Mouse (Mus musculus) lung, adult 10 weeks (tissue): ENCODE measurements around the gene Kifc1. TPM values are rescaled to one million over a fixed set of nuclear protein-coding genes. Genes with fewer than 3 reads are reported as not detected.

Experiments
- polyA plus RNA-seq: library from polyadenylated mRNA; stranded (reverse); fragments of 350-450 nt; fragmentation: Illumina TruSeq; extraction: RNeasy Lipid Tissue Mini Kit (QIAGEN cat#74804); gene quantifications from one replicate; pipeline ENCODE4 v1.2.3, GENCODE M21; 2014; ENCODE audit warnings: low read depth, low replicate concordance; ENCODE audit not compliant: insufficient read depth

Gene Kifc1
- 0.86 TPM for polyA plus RNA-seq

GRCm38 (mm10) chr17:33890533-33891059 is at the start of gene Kifc1:
Kifc1 (minus strand) TSS chr17:33890661.

GRCm38 (mm10) chr17:33929371-33930279 is 39.2 kb upstream of the Kifc1 start, which contains the start of gene Rgl2:
Rgl2 (plus strand) TSS chr17:33929543.

GRCm38 (mm10) chr17:33915671-33916250 is 25.3 kb upstream of the Kifc1 start, which contains the start of the genes Tapbp and Zbtb22:
Tapbp (plus strand) TSS chr17:33915899.
Zbtb22 (plus strand) TSS chr17:33915904.

GRCm38 (mm10) chr17:33909077-33909868 is 18.8 kb upstream of the Kifc1 start, which contains the start of gene Daxx:
Daxx (plus strand) TSS chr17:33909414.

GRCm38 (mm10) chr17:33904835-33905234 is 14.4 kb upstream of the Kifc1 start, which contains the start of gene Platr17:
Platr17 (plus strand) TSS chr17:33905135.

GRCm38 (mm10) chr17:33873537-33873936 is 16.9 kb downstream of the Kifc1 start, which contains the start of gene Gm7029:
Gm7029 (plus strand) TSS chr17:33873837.

GRCm38 (mm10) chr17:33842966-33843795 is 47.3 kb downstream of the Kifc1 start, which contains the start of gene Cd320:
Cd320 (plus strand) TSS chr17:33843091.

Other genes starting within 250 kb of the Kifc1 start
- gene Hnrnpm, start 203.8 kb downstream of the Kifc1 start, polyA plus RNA-seq = 86.6 TPM
- 99.6 TPM for gene March2, start 172.0 kb downstream of the Kifc1 start, polyA plus RNA-seq
- 122 TPM for gene Rab11b, start 130.1 kb downstream of the Kifc1 start, polyA plus RNA-seq
- 61.5 TPM for gene Angptl4, start 108.8 kb downstream of the Kifc1 start, polyA plus RNA-seq
- 178 TPM for gene Kank3, start 80.1 kb downstream of the Kifc1 start, polyA plus RNA-seq
- 1,820 TPM for gene Rps28, start 66.1 kb downstream of the Kifc1 start, polyA plus RNA-seq
- gene Ndufa7, start 66.1 kb downstream of the Kifc1 start, polyA plus RNA-seq = 520 TPM
- 20.1 TPM for gene Cd320, start 47.6 kb downstream of the Kifc1 start, polyA plus RNA-seq
- not detected for gene Gm7029, start 16.8 kb downstream of the Kifc1 start, polyA plus RNA-seq
- gene Platr17, start 14.5 kb upstream of the Kifc1 start, polyA plus RNA-seq = 1.2 TPM
- 19.4 TPM for gene Daxx, start 18.8 kb upstream of the Kifc1 start, polyA plus RNA-seq
- gene Tapbp, start 25.2 kb upstream of the Kifc1 start, polyA plus RNA-seq = 126 TPM
- 18.1 TPM for gene Zbtb22, start 25.2 kb upstream of the Kifc1 start, polyA plus RNA-seq
- 38.7 TPM for gene Rgl2, start 38.9 kb upstream of the Kifc1 start, polyA plus RNA-seq
- gene Pfdn6, start 49.7 kb upstream of the Kifc1 start, polyA plus RNA-seq = 90.6 TPM
- 8.3 TPM for gene Wdr46, start 50.0 kb upstream of the Kifc1 start, polyA plus RNA-seq
- 5.8 TPM for gene B3galt4, start 60.8 kb upstream of the Kifc1 start, polyA plus RNA-seq
- 16.3 TPM for gene Vps52, start 65.2 kb upstream of the Kifc1 start, polyA plus RNA-seq
- 2,519 TPM for gene Rps18, start 65.3 kb upstream of the Kifc1 start, polyA plus RNA-seq
- 1,531 TPM for gene H2-K1, start 109.7 kb upstream of the Kifc1 start, polyA plus RNA-seq
- 21.8 TPM for gene Ring1, start 134.0 kb upstream of the Kifc1 start, polyA plus RNA-seq
- 90.2 TPM for gene H2-Ke6, start 137.4 kb upstream of the Kifc1 start, polyA plus RNA-seq
- 95.6 TPM for gene Slc39a7, start 141.0 kb upstream of the Kifc1 start, polyA plus RNA-seq
- gene Rxrb, start 141.2 kb upstream of the Kifc1 start, polyA plus RNA-seq = 33.6 TPM
- 1.1 TPM for gene Col11a2, start 148.8 kb upstream of the Kifc1 start, polyA plus RNA-seq
- 12.5 TPM for gene H2-Oa, start 201.7 kb upstream of the Kifc1 start, polyA plus RNA-seq
- gene H2-DMa, start 228.9 kb upstream of the Kifc1 start, polyA plus RNA-seq = 75.7 TPM
- 94.4 TPM for gene Brd2, start 232.0 kb upstream of the Kifc1 start, polyA plus RNA-seq